Mouse (Mus musculus) adrenal gland, adult (tissue): ENCODE measurements around the gene Lrfn3.

Source experiments
- DNase-seq, 2 experiments: peaks; one replicate each; pipeline ENCODE4 v3.0.0; 2022 to 2023; ENCODE audit warnings: low spot score in 1 of 2; ENCODE audit not compliant: inconsistent age in 2 of 2

Lrfn3 gene

DNA sequence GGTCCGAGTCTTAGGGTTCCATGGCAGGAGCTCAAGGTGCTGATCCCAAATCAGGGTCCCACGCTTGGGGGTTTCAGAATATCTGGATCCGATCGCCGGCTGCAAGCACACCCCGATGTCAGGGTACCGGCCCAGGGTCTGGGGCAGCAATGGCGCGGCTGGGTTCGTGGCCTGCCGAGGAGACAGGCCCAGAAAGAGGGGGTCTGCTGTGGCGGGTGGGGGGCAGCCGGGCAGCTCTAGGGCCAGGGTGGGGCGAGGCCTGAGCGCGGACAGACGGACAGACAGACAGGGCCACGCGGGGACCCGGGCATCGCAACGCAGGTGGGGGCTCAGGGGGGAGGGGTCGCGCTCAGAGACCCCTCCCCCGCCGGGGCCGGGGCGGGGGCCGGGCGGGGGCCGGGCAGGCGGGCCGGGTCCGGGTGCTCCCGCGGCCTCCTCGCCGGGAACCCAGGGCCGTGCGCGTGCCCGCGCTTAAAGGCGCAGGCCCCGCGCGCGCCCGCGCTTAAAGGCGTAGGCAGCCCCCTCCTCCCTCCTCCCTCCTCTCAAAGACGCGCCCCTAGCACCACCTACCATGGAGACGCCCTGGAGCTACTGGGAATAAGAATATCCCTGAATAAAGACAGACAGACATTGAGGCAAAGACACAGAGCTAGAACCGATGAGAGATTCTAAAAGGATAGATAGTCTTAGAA, at the start of gene Lrfn3:
Gene Lrfn3, minus strand, starts transcription at position 121 of the 692 bp plus-strand sequence.
- DNase-seq: peak; percentile 48 to 75

DNA sequence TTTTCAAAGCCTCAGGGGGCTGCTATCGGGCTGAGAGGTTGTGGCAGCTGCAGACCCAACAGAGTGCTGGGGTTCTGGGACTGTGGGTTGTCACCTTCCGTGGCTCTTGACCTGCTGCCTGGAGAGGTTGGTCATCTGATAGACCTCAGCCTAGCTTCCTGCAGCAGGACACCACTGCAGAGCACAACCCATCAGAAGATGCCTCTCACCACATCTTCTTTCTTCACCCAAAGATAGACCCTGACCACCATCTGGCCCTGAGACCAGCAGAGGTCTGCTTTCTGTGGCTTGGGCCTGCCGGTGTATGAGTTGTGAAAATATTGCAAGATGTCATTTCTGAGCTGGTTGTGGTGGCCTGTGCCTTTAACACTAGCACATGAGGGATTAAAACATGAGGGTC, 48.5 kb upstream of the Lrfn3 start:
- no peak for DNase-seq

GRCm38 (mm10) chr7:30409789-30410188, 47.2 kb upstream of the Lrfn3 start:
- DNase-seq: no peak

GRCm38 (mm10) chr7:30408639-30409038, 46.1 kb upstream of the Lrfn3 start:
- no peak for DNase-seq

DNA sequence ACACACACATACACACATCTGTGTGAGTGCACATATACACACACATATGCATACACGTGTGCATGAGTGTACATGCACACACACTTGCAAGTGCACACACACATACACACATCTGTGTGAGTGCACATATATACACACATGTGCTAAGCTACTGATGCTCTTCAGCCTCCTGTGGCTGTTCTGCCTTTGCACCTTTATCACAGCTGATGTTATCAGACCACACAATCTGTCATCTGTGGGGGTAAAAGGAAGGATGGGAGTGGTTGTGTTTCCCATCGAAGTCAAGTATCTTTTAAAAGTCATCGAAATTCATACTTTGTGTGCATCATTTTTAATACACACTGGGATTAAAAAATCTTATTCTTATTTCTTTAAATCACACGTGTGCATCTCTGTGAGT, 39.8 kb upstream of the Lrfn3 start:
- no peak for DNase-seq

GRCm38 (mm10) chr7:30399671-30400070, 37.1 kb upstream of the Lrfn3 start:
- no peak for DNase-seq

- peak in 1 of 2 experiments; percentile 64 for DNase-seq
Observed at GRCm38 (mm10) chr7:30394871-30395270, 32.3 kb upstream of the Lrfn3 start.

- DNase-seq: peak; percentile 56 to 84
Observed at GRCm38 (mm10) chr7:30394379-30394778, 31.8 kb upstream of the Lrfn3 start.

DNA sequence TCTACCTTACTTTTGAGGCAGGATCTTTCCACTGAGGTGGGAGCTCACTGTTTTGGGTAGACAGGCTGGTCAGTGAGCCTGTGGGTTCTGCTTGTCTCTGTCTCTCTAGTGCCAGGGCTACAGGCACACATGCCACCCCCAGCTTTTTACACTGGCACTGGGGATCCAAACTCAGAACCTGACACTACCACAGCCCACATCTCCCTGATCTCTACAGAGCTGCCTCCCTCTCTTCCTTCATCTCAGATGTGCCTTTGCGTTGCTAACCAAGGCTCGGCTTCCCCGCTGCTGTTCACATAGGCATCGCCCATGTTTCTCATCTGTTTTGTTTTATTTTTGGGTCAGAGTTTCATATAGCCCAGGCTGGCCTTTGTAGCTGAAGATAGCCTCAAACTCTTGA, 31.1 kb upstream of the Lrfn3 start:
- no peak for DNase-seq

DNA sequence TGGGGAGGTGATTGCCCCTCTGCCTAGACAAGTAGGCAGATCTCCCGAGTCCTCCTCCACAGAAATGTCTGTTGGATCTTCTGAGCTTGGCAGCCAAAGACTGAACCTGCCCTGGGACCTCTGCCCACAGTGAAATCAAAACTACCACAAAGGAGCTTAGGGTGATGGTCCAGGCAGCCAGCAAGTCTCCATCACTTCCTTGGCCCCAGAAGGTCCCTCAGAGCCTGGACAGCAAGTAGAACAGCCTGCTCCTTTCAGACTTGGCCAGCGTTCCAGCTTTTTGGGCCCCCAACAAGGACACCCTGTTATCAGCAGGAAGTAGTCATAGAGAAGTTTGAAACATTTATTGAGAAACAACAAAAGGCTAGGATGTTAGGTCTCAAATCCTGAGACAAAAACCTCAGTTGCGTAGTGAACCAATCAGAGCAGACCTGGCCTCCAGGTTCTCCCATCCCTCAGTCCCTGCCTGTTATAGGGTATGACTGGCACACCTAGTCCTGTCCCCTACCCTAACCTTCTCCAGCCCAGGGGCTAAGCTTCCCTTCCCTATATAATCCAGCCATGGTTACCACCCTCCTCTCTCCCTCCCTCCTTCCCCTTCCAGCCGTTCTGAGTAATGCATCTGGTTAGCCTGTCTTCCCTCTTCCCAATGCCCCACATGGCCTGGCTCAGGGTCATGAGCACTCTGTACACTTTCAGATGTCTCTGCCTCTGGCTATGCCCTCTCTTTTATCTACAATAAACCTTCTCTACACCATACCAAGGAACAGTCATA, 30.4 kb upstream of the Lrfn3 start:
- peak in 1 of 2 experiments; percentile 64 for DNase-seq

- DNase-seq: no peak
Observed at GRCm38 (mm10) chr7:30384106-30384505, 21.5 kb upstream of the Lrfn3 start.

DNA sequence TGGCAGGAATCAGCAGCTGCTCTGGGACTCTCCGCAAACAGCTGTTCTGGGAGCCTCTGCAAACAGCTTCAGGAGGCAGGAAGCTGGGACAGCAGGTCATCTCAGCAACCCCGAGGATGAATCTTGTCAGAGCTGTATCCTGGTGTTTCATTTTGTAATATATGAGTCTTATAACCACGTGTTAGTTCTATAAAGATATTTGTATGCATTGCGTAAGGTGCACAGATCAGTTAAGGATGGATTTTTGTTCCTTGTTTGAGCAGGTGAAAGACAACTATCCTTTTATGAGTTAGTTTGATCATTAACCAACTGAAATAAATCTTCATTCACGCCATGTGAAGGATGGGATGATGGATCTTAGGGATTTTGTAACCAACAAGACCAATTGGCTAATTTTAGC, 17.5 kb upstream of the Lrfn3 start:
- DNase-seq: no peak

- DNase-seq: peak; percentile 92 to 96
Observed at GRCm38 (mm10) chr7:30373501-30373962, 11.0 kb upstream of the Lrfn3 start.

DNA sequence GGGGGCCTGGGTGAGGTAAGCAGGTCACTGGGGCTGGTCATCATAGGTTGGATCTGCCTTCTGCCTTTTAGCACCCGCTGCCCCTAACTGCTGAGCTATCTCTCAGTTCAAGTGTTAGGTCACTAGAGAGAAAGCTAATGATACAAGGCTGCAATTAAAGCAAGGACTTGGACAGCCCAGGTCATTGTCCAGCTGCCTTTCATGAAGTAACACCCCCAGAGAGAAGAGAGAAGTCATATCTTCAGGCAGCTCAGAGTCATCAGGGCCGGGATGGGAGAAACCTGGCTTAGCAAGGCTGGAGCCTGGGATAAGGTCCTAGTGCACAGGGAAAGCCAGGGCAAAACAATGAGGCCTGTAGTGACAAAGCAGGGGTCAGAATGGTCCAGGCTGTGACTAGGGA, 4.9 kb upstream of the Lrfn3 start:
- no peak for DNase-seq

- DNase-seq: no peak
Observed at GRCm38 (mm10) chr7:30363344-30363738, 769 bp upstream of the Lrfn3 start.

DNA sequence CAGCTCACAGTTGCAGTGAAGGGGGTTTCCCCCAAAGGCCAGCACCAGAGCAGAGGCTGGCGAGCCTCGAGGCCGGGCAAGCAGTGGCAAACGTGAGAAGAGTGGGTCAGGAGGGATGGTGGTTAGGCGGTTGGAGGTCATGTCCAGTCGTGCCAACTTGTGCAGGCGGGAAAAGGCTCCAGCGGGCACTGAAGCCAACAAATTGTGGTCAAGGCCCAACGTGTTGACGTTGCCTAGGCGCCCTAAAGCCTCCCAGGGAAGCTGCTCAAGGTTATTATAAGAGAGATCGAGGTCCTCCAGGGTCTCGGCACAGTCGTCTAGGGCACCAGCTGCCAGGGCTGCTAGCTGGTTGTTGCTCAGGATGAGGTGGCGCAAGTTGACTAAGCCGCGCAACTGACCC, 2.5 kb downstream of the Lrfn3 start:
- DNase-seq: peak; percentile 19 to 78

- DNase-seq: no peak
Observed at GRCm38 (mm10) chr7:30359276-30359865, 3.2 kb downstream of the Lrfn3 start.

DNA sequence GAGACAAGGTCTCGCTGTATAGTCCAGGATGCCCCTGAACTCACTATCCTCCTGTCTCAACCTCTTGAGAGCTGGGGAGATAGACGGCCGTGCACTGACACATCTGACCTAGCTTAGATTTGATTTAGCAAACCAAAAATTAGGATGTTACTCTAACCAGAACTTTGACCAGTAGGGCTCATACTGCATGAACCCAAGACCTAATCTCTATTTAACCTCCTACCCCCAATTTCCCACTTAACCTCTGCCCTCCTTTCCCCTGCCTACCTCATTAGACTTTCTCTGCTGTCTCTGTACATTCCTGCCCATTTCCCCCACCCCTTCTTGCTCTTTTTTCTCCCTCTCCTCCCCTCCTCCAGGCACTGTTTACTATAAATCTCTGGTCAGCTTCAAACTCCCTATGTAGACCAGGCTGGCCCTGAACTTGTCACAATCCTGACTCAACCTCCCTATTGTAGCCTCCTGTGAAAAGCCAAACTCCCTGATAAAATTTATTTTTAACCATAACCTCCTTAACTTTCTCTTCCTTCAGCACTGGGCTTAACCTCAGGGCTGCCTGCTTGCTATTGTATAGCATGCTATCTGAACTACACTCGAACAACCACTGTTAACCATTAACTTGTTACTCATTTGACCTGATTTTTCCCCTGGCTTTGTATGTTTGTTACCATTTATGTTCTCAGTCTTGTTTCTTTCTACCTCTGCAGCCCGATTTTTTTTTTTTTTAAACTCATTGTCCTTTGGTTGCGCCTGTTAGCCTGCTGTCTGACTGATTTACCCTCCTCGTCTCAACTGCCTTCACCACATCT, 4.0 kb downstream of the Lrfn3 start:
- DNase-seq: no peak

- DNase-seq: no peak
Observed at GRCm38 (mm10) chr7:30354059-30354458, 8.5 kb downstream of the Lrfn3 start.

GRCm38 (mm10) chr7:30353279-30353822, 9.2 kb downstream of the Lrfn3 start:
- DNase-seq: peak; percentile 66 to 91

DNA sequence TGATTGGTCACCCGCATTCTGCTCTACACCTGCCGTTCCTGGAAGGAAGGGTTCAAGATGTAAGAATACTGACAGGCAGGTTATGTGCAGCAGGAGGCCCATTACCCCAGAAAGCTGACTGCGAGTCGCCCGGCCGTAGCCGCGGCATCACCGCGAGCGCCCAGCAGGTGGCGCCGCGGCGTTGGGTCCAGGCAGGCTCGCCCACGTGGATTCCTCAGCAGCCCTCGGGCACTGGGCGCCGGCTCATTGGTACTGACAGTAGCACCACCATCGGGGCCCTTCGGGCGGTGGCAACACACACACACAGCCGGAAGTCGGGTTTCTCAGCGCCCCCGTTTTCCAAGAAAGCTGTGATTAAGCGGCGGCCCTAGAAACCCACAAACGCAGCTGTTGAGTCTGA, 14.7 kb downstream of the Lrfn3 start:
- DNase-seq: peak; percentile 61 to 84
